Mouse (Mus musculus) cerebellum, adult 2 months (tissue): Measurements from ENCODE around the gene Scg3.

ENCODE experiments used
- CTCF ChIP-seq: fragments of 200-500 bp; IDR thresholded peaks from 2 replicates; pipeline ENCODE4 v1.5.1; 2011; ENCODE audit warnings: low read depth, mild to moderate bottlenecking, control low read depth, low read length, moderate library complexity, borderline replicate concordance; ENCODE audit not compliant: insufficient read depth
- POLR2A ChIP-seq: fragments of 200-500 bp; IDR thresholded peaks from 2 replicates; pipeline ENCODE4 v1.6.1; 2011; ENCODE audit warnings: low read length, control low read depth, borderline replicate concordance; ENCODE audit not compliant: insufficient read depth

DNA sequence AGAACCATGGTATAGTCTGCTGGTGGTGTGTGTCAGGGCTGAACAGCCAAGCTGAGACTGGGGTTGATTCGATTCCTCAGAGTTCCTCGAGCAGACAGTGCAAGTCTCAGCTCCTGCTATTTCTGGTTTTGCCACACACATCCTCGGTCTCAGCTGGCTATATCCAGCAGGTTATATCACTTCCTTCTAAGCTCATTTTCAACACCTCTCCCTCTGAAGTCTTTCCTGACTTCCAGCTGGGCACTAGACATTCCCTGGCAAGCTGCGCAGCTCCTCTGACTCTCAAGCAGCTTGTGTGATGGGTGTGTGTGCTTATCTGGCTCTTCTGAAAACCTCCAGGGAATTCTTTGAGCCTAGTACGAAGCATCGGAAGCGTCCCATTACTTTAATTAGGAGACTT is 7.6 kb downstream of the Scg3 start:
- TF ChIP-seq POLR2A = no peak
- no peak for TF ChIP-seq CTCF
